Mouse (Mus musculus) MEL (cell line): ENCODE results near the gene Hs6st3. TPM values are rescaled to one million over a fixed set of nuclear protein-coding genes. Genes with fewer than 3 reads are reported as not detected.

Source experiments
- DNase-seq: peaks from one replicate; pipeline ENCODE4 v3.0.0; 2011; ENCODE audit warnings: low read depth, low spot score
- H3K27ac ChIP-seq: 2 replicates; pipeline ENCODE4 v1.5.1; 2012; ENCODE audit warnings: low read depth, mild to moderate bottlenecking, control low read depth, low read length, moderate library complexity; ENCODE audit not compliant: control insufficient read depth
- H3K27me3 ChIP-seq, 2 experiments: fragments of 150-350 bp in 1 of 2; sonication (generic) in 1 of 2; 2 replicates each; pipeline ENCODE4 v1.6.1; 2012; ENCODE audit warnings: low read length in 2 of 2, mild to moderate bottlenecking in 2 of 2, improper control_type of control experiment in 1 of 2, moderate library complexity in 1 of 2; ENCODE audit not compliant: insufficient read depth in 2 of 2, control insufficient read depth in 1 of 2
- H3K36me3 ChIP-seq, 2 experiments: 2 replicates each; pipeline ENCODE4 v1.6.1; 2012 to 2014; ENCODE audit warnings: low read length in 2 of 2, improper control_type of control experiment in 1 of 2, inconsistent platforms in 1 of 2, mild to moderate bottlenecking in 1 of 2; ENCODE audit not compliant: insufficient read depth in 2 of 2, control insufficient read depth in 1 of 2
- H3K4me1 ChIP-seq, 2 experiments: fragments of 150-350 bp in 1 of 2; sonication (generic) in 1 of 2; 2 replicates each; pipeline ENCODE4 v1.6.1; 2012; ENCODE audit warnings: low read length in 2 of 2, improper control_type of control experiment in 1 of 2, mild to moderate bottlenecking in 1 of 2; ENCODE audit not compliant: insufficient read depth in 2 of 2, control insufficient read depth in 1 of 2
- H3K4me3 ChIP-seq, 2 experiments: fragments of 150-350 bp in 1 of 2; sonication (generic) in 1 of 2; 2 replicates each; pipeline ENCODE4 v1.5.1; 2012; ENCODE audit warnings: low read depth in 2 of 2, low read length in 2 of 2, mild to moderate bottlenecking in 2 of 2, moderate library complexity in 2 of 2, control low read depth in 1 of 2, improper control_type of control experiment in 1 of 2; ENCODE audit not compliant: control insufficient read depth in 1 of 2, insufficient read depth in 1 of 2
- H3K79me2 ChIP-seq: 2 replicates; pipeline ENCODE4 v1.6.1; 2012; ENCODE audit warnings: mild to moderate bottlenecking, low read length, moderate library complexity; ENCODE audit not compliant: control insufficient read depth, poor library complexity, insufficient read depth
- H3K9ac ChIP-seq: 2 replicates; pipeline ENCODE4 v1.6.1; 2012; ENCODE audit warnings: low read depth, mild to moderate bottlenecking, control low read depth, low read length, moderate library complexity; ENCODE audit not compliant: control insufficient read depth, poor library complexity, severe bottlenecking
- H3K9me3 ChIP-seq: fragments of 150-350 bp; sonication (generic); replicated peaks from 2 replicates; pipeline ENCODE4 v1.6.1; 2012; ENCODE audit warnings: mild to moderate bottlenecking, low read length, improper control_type of control experiment, moderate library complexity; ENCODE audit not compliant: insufficient read depth
- CHD1 ChIP-seq: IDR thresholded peaks from 2 replicates; pipeline ENCODE4 v1.6.1; 2012; ENCODE audit warnings: low read depth, mild to moderate bottlenecking, inconsistent platforms, low read length, improper control_type of control experiment
- CTCF ChIP-seq, 3 experiments: IDR thresholded peaks in 2 of 3; conservative IDR thresholded peaks in 1 of 3; 2 replicates each; pipeline ENCODE4 v1.5.1; 2011 to 2012; ENCODE audit warnings: low read length in 3 of 3, low read depth in 2 of 3, mild to moderate bottlenecking in 2 of 3, improper control_type of control experiment in 1 of 3, inconsistent platforms in 1 of 3, mixed read lengths in 1 of 3, moderate library complexity in 1 of 3; ENCODE audit not compliant: control insufficient read depth in 1 of 3, insufficient read depth in 1 of 3, poor library complexity in 1 of 3, severe bottlenecking in 1 of 3
- E2F4 ChIP-seq: IDR thresholded peaks from 2 replicates; pipeline ENCODE4 v1.6.1; 2011; ENCODE audit warnings: low read depth, low read length, improper control_type of control experiment, borderline replicate concordance
- ELF1 ChIP-seq: IDR thresholded peaks from 2 replicates; pipeline ENCODE4 v1.6.1; 2014; ENCODE audit warnings: low read depth, mild to moderate bottlenecking, inconsistent platforms, low read length, improper control_type of control experiment, moderate library complexity
- EP300 ChIP-seq, 2 experiments: IDR thresholded peaks; 2 replicates each; pipeline ENCODE4 v1.6.1; 2011; ENCODE audit warnings: improper control_type of control experiment in 2 of 2, low read length in 2 of 2, low read depth in 1 of 2, mild to moderate bottlenecking in 1 of 2
- ETS1 ChIP-seq: IDR thresholded peaks from 2 replicates; pipeline ENCODE4 v1.6.1; 2012; ENCODE audit warnings: low read depth, mild to moderate bottlenecking, inconsistent platforms, low read length, improper control_type of control experiment, moderate library complexity
- GATA1 ChIP-seq: IDR thresholded peaks from 2 replicates; pipeline ENCODE4 v1.6.1; 2011; ENCODE audit warnings: low read depth, low read length, improper control_type of control experiment
- JUND ChIP-seq: IDR thresholded peaks from 2 replicates; pipeline ENCODE4 v1.6.1; 2011; ENCODE audit warnings: low read depth, mild to moderate bottlenecking, improper control_type of control experiment, low read length
- KAT2A ChIP-seq: conservative IDR thresholded peaks from 2 replicates; pipeline ENCODE4 v1.6.1; 2012; ENCODE audit warnings: low read depth, low read length, improper control_type of control experiment, inconsistent platforms
- MAFK ChIP-seq: IDR thresholded peaks from 2 replicates; pipeline ENCODE4 v1.6.1; 2011; ENCODE audit warnings: low read depth, mild to moderate bottlenecking, low read length, improper control_type of control experiment, borderline replicate concordance
- MAZ ChIP-seq: IDR thresholded peaks from 2 replicates; pipeline ENCODE4 v1.6.1; 2012; ENCODE audit warnings: low read depth, mild to moderate bottlenecking, inconsistent platforms, low read length, improper control_type of control experiment
- MEF2A ChIP-seq: IDR thresholded peaks from 2 replicates; pipeline ENCODE4 v1.6.1; 2014; ENCODE audit warnings: low read depth, mild to moderate bottlenecking, inconsistent platforms, low read length, improper control_type of control experiment; ENCODE audit not compliant: poor library complexity, insufficient replicate concordance, severe bottlenecking; ENCODE audit errors: extremely low read depth
- MXI1 ChIP-seq: IDR thresholded peaks from 2 replicates; pipeline ENCODE4 v1.6.1; 2011; ENCODE audit warnings: mild to moderate bottlenecking, low read depth, low read length, improper control_type of control experiment
- MYB ChIP-seq: IDR thresholded peaks from 2 replicates; pipeline ENCODE4 v1.6.1; 2011; ENCODE audit warnings: mild to moderate bottlenecking, low read depth, low read length, improper control_type of control experiment
- MYC ChIP-seq: IDR thresholded peaks from 2 replicates; pipeline ENCODE4 v1.6.1; 2011; ENCODE audit warnings: low read depth, mild to moderate bottlenecking, low read length, improper control_type of control experiment, moderate library complexity
- POLR2AphosphoS2 ChIP-seq: IDR thresholded peaks from 2 replicates; pipeline ENCODE4 v1.6.1; 2011; ENCODE audit warnings: low read length, improper control_type of control experiment
- POLR2AphosphoS5 ChIP-seq: IDR thresholded peaks from 2 replicates; pipeline ENCODE4 v1.6.1; 2012; ENCODE audit warnings: low read depth, borderline replicate concordance, mild to moderate bottlenecking, inconsistent platforms, low read length, moderate library complexity, mixed read lengths
- RAD21 ChIP-seq: IDR thresholded peaks from 2 replicates; pipeline ENCODE4 v1.6.1; 2011; ENCODE audit warnings: mild to moderate bottlenecking, low read depth, low read length, improper control_type of control experiment
- TBP ChIP-seq: IDR thresholded peaks from 2 replicates; pipeline ENCODE4 v1.8.0; 2011; ENCODE audit warnings: low read depth, low read length, improper control_type of control experiment
- TCF12 ChIP-seq: IDR thresholded peaks from 2 replicates; pipeline ENCODE4 v1.6.1; 2014; ENCODE audit warnings: low read depth, mild to moderate bottlenecking, inconsistent platforms, low read length, improper control_type of control experiment, moderate library complexity
- USF1 ChIP-seq: IDR thresholded peaks from 2 replicates; pipeline ENCODE4 v1.6.1; 2014; ENCODE audit warnings: low read depth, mild to moderate bottlenecking, inconsistent platforms, low read length, improper control_type of control experiment, moderate library complexity
- USF2 ChIP-seq, 2 experiments: IDR thresholded peaks; 2 replicates each; pipeline ENCODE4 v1.6.1; 2011 to 2012; ENCODE audit warnings: improper control_type of control experiment in 2 of 2, low read length in 2 of 2, borderline replicate concordance in 1 of 2, inconsistent platforms in 1 of 2, low read depth in 1 of 2, mild to moderate bottlenecking in 1 of 2; ENCODE audit not compliant: insufficient read depth in 1 of 2
- ZKSCAN1 ChIP-seq: IDR thresholded peaks from 2 replicates; pipeline ENCODE4 v1.6.1; 2012; ENCODE audit warnings: low read depth, mild to moderate bottlenecking, inconsistent platforms, low read length, improper control_type of control experiment, moderate library complexity
- ZMIZ1 ChIP-seq: IDR thresholded peaks from 2 replicates; pipeline ENCODE4 v1.6.1; 2012; ENCODE audit warnings: low read depth, mild to moderate bottlenecking, inconsistent platforms, low read length, improper control_type of control experiment, moderate library complexity
- ZNF384 ChIP-seq: IDR thresholded peaks from 2 replicates; pipeline ENCODE4 v1.6.1; 2012; ENCODE audit warnings: low read depth, mild to moderate bottlenecking, inconsistent platforms, low read length, improper control_type of control experiment
- polyA plus RNA-seq, 2 experiments: library from polyadenylated mRNA; stranded (reverse) in 1 of 2; unstranded in 1 of 2; fragments of >175 nt in 1 of 2; fragments of >200 nt in 1 of 2; gene quantifications; 2 replicates each; pipeline versions ENCODE4 v1.2.1 to v1.2.4; 2012; ENCODE audit warnings: low replicate concordance in 2 of 2, low read depth in 1 of 2; ENCODE audit not compliant: insufficient read length in 2 of 2, insufficient read depth in 1 of 2, missing spikeins in 1 of 2
- total RNA-seq: library from RNA; depleted of rRNA; stranded (reverse); fragments of 300-350 nt; gene quantifications from 2 replicates; pipeline ENCODE4 v1.2.3, GENCODE M21; 2012

Gene Hs6st3
- total and polyA plus RNA-seq, 3 experiments = not detected

- Histone ChIP-seq H3K79me2 (no peaks in the 10 kb centered on the region), H3K9me3 (no peaks in the 10 kb centered on the region), H3K4me1 (no peaks in the 10 kb centered on the region)
- no peak for DNase-seq
- no peak for TF ChIP-seq POLR2AphosphoS2
- TF ChIP-seq CHD1 = no peak
- TF ChIP-seq E2F4 = no peak
- no peak for TF ChIP-seq EP300 (IDR thresholded peaks at IDR 0.05; ENCODE audit: low read depth in 1 of 2, low read length in 2 of 2)
- no peak for TF ChIP-seq MXI1
- no peak for TF ChIP-seq MYB
- no peak for TF ChIP-seq MAZ
- TF ChIP-seq MAFK = no peak
- no peak for TF ChIP-seq ELF1
- TF ChIP-seq USF2 (IDR thresholded peaks at IDR 0.05; ENCODE audit: borderline replicate concordance in 1 of 2, insufficient read depth in 1 of 2, low read depth in 1 of 2, low read length in 2 of 2) = no peak
- TF ChIP-seq ZNF384 = no peak
- TF ChIP-seq TBP = no peak
- TF ChIP-seq GATA1 = no peak
- no peak for TF ChIP-seq TCF12
- no peak for TF ChIP-seq JUND
- TF ChIP-seq MEF2A = no peak
- TF ChIP-seq, all 39 proteins: peak for 0
- H3K4me3 ChIP-seq = no peak overlapping the region
- no peaks in the 10 kb centered on the region for H3K27me3 ChIP-seq
- no peak overlapping the region for H3K27ac ChIP-seq
- H3K9ac ChIP-seq = no peak overlapping the region
- H3K36me3 ChIP-seq = no peaks in the 10 kb centered on the region
These were observed 541.9 kb downstream of the Hs6st3 start for GRCm38 (mm10) chr14:119680052-119680451.

- Histone ChIP-seq H3K36me3 (no peaks in the 10 kb centered on the region), H3K27me3 (no peaks in the 10 kb centered on the region), H3K79me2 (no peaks in the 10 kb centered on the region), H3K4me3 (no peak overlapping the region), H3K4me1 (no peaks in the 10 kb centered on the region), H3K27ac (no peak overlapping the region), H3K9ac (no peak overlapping the region), H3K9me3 (no peaks in the 10 kb centered on the region)
- DNase-seq = no peak
- TF ChIP-seq USF1 = no peak
- TF ChIP-seq TCF12 = no peak
- TF ChIP-seq JUND = no peak
- no peak for TF ChIP-seq KAT2A
- TF ChIP-seq USF2 (IDR thresholded peaks at IDR 0.05; ENCODE audit: borderline replicate concordance in 1 of 2, insufficient read depth in 1 of 2, low read depth in 1 of 2, low read length in 2 of 2) = no peak
- no peak for TF ChIP-seq ZKSCAN1
- no peak for TF ChIP-seq RAD21
- no peak for TF ChIP-seq ETS1
- TF ChIP-seq ELF1 = no peak
- TF ChIP-seq MYC = no peak
- TF ChIP-seq POLR2AphosphoS5 = no peak
- TF ChIP-seq ZMIZ1 = no peak
- TF ChIP-seq CTCF (IDR thresholded peaks at IDR 0.05 in 2 of 3, conservative IDR thresholded peaks at IDR 0.05 in 1 of 3; ENCODE audit: control insufficient read depth in 1 of 3, insufficient read depth in 1 of 3, low read depth in 2 of 3, low read length in 3 of 3, poor library complexity in 1 of 3, severe bottlenecking in 1 of 3) = no peak
- no peak for TF ChIP-seq ZNF384
- TF ChIP-seq MXI1 = no peak
- TF ChIP-seq EP300 (IDR thresholded peaks at IDR 0.05; ENCODE audit: low read depth in 1 of 2, low read length in 2 of 2) = no peak
These were observed 549.7 kb downstream of the Hs6st3 start for GRCm38 (mm10) chr14:119687885-119688284.
